Mouse (Mus musculus): ENCODE data around the gene Dcst1.

- TF ChIP-seq POLR2A (IDR thresholded peaks at IDR 0.05; ENCODE audit: low read depth, low read length) (no peak), CTCF (conservative IDR thresholded peaks at IDR 0.05; ENCODE audit: insufficient read depth, insufficient read length, low read depth, low read length) (no peak)
These were observed 43.6 kb downstream of the Dcst1 start for GRCm38 (mm10) chr3:89321183-89322130.

Data from kidney, adult 2 months (tissue).